Mouse (Mus musculus): ENCODE data around the gene Ccdc187. TPM values are rescaled to one million over a fixed set of nuclear protein-coding genes. Genes with fewer than 3 reads are reported as not detected.

Gene Ccdc187
- total RNA-seq, 2 experiments from 2014 or later = 0.59 to 1.5 TPM

- intact Hi-C loops (cut with DNase I) = no loop called here
- DNase-seq (ENCODE audit: low spot score in 2 of 2) = no peak
Measured at GRCm38 (mm10) chr2:26236681-26237289, 57.6 kb downstream of the Ccdc187 start.

- DNase-seq (ENCODE audit: low spot score in 2 of 2) = no peak
- intact Hi-C loops (cut with DNase I) = no loop called here
Measured at GRCm38 (mm10) chr2:26234771-26235170, 59.6 kb downstream of the Ccdc187 start.

GRCm38 (mm10) chr2:26234253-26234652, 60.1 kb downstream of the Ccdc187 start:
- intact Hi-C loops (cut with DNase I) = no loop called here
- DNase-seq (ENCODE audit: low spot score in 2 of 2) = no peak

DNA sequence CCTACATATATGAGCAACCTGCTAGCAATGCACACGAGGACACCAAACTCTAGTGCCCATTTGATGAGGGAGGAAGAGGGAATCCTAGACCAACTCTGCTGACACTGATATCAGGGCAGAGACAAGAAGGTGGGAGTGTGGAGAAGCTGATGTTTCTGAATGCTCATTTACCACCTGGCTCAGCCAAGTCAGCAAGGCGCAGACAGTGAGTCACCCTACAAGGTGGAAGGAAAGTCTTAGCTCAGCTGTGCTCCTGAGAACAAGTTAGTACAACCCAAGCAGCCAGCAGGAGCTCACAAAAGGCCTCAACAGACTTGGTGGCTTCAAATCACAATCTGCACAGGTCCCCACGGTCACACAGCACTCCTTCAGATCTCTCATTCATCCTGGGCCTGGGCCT, 63.0 kb downstream of the Ccdc187 start:
- DNase-seq (ENCODE audit: low spot score in 2 of 2) = no peak
- intact Hi-C loops (cut with DNase I) = no loop called here

DNA sequence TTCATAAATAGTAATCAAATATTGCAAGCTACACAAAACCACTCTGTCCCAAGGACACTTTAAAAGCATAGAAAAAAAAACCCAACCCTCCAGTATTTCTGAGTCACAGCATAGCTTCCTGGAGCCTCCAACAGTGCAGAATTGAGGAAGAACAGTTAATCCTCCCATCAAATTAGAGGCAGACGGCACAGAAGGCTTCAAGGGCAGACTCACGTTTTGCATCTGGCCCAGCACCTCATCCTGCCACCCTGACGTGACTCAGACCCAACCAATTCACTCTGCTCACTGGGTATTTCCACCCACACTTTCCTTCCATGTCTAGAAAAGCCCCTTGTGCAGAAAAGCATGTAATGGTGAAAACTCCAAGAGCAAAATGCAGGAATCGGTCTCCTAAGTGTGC, 64.1 kb downstream of the Ccdc187 start:
- intact Hi-C loops (cut with DNase I) = no loop called here
- DNase-seq (ENCODE audit: low spot score in 2 of 2) = no peak

DNA sequence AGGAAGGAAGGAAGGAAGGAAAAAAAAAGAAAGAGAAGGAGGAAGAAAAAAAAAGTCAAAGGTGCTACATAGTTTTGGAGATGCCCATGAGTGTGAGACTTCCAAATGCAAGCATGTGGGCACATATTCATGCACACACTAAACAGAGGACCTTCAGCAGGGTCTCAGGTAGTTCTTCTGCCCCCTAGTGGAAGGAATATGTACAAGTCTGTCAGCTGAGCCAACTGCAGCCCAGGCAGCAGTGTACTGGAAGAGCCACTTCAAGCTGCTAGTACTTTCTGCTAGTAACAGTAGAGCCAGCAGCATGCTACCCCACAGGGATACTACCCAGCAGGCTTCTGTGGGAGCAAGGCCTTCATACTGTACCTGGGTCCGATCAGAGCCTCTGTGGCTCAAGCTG, 66.6 kb downstream of the Ccdc187 start:
- peak; percentile 59 to 84 for DNase-seq (ENCODE audit: low spot score in 2 of 2)
- intact Hi-C loops (cut with DNase I) = loop anchor here (5.0 kb wide), 1 partner anchor 75 kb away; no protein-coding TSS in a partner anchor

DNA sequence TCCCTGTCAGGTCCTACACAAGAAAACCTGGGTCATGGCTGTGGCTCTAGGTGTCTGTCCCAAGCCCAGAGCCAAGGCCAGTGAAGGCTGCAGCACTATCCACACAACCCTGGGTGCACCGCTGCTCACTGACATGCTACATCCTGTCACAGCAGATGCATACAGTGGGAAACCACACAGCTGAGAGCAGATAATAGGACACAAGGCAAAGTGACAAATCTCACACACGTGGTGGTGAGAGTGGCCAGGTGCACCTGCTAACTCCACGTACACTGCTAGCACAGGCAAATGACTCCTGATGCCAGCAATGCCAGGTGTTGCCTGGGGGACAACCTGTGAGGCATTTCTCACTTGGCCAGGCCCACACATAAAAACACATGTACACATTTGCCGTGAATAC, 69.1 kb downstream of the Ccdc187 start:
- intact Hi-C loops (cut with DNase I) = loop anchor here (5.0 kb wide), 1 partner anchor 73 kb away; no protein-coding TSS in a partner anchor
- DNase-seq (ENCODE audit: low spot score in 2 of 2) = no peak

DNA sequence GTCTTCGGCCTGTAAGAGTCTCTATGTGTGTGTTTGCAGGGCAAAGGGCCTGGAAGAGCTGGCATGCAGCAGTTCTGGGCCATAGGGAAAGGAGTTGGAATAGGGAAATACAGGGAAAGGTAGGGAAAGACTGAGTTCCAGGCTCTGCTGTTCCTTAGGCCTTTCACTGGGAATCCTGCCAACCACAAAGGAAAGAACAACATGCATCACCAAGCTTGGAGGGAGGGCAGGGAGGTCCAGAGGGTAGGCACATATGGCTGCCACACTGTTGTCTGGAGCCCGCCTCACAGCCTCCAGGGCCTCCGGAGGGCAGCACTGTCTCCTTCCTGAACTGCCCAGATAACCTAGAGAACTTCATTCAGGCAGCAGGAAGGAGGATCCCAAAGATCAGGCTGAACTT, 70.4 kb downstream of the Ccdc187 start:
- no peak for DNase-seq (ENCODE audit: low spot score in 2 of 2)
- intact Hi-C loops (cut with DNase I) = no loop called here

GRCm38 (mm10) chr2:26214526-26214925, 79.8 kb downstream of the Ccdc187 start:
- DNase-seq (ENCODE audit: low spot score in 2 of 2) = peak in 1 of 2 experiments; percentile 12
- intact Hi-C loops (cut with DNase I) = no loop called here

DNA sequence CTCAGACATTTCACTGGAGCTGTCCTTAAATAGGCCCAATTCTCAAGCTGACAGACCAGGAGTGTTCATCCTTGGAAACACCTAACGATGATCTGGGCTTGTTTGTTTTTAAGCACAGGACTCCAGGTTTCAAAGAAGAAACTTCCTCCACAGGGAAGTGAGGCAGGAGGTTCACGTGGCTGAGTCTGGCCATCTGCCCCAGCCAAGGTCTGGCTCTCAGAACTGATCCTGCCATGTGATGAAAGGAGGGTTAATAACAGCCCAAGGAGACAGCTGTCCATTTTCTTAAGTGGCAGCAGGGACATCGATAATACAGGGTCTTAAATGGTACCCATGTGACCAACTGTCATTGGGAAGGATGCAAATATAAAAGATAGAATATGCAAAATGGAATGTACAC, 84.8 kb downstream of the Ccdc187 start:
- DNase-seq (ENCODE audit: low spot score in 2 of 2) = no peak
- intact Hi-C loops (cut with DNase I) = no loop called here

- peak; percentile 14 to 55 for DNase-seq (ENCODE audit: low spot score in 2 of 2)
- intact Hi-C loops (cut with DNase I) = no loop called here
Measured at GRCm38 (mm10) chr2:26208126-26208789, 86.1 kb downstream of the Ccdc187 start, which contains the start of gene Lhx3. Gene Lhx3, minus strand, starts transcription at chr2:26208289.

DNA sequence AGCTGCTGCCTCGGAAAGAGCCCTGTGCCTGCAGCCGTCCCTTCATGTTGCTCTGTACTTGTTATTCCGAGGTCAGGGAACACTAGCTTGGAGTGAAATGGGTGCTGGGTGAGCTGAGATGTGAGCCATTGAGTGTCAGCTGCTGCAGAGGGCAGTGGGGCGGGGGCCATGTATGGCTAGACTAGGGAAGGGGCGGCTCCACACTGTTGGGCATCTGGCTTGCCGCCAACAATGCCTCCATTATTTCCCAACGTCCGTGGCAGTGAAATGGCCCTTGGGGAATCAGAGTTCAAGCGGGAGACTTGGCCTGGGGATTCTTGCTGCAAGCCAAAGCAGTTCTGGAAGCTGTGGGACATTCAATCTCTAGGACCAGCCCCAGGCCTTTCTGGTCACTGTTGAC, 86.8 kb downstream of the Ccdc187 start:
- no peak for DNase-seq (ENCODE audit: low spot score in 2 of 2)
- intact Hi-C loops (cut with DNase I) = no loop called here

GRCm38 (mm10) chr2:26205761-26206160, 88.6 kb downstream of the Ccdc187 start:
- no peak for DNase-seq (ENCODE audit: low spot score in 2 of 2)
- intact Hi-C loops (cut with DNase I) = no loop called here

GRCm38 (mm10) chr2:26205126-26205525, 89.2 kb downstream of the Ccdc187 start:
- no peak for DNase-seq (ENCODE audit: low spot score in 2 of 2)
- intact Hi-C loops (cut with DNase I) = no loop called here

DNA sequence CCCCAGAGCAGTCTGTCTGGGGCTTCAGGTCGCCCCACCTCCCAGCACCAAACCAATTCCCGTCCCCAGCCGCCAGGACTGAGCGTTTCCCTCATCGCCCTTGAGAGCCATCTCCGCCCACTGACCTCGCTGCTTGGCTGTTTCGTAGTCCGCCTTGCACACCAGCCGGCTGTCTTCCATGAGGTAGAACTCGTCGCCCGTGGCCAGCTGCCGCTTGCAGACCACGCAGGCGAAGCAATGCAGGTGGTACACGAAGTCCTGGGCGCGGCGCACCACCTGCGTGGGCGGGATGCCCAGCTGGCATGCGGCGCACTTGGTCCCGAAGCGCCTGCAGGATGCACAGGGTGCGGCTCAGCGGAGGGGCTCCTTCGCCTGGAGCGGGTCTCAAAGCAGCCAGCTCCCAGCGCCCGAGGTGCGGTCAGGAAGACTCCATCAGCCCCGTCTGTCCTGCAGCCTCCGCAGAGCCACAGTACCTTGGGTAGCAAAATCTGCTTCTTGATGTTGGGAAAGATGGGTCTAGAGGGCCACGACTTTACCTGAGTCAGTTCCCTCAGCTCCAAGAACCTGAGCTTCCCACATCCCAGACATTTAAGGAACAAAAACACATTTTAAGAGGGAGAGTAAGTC, 91.4 kb downstream of the Ccdc187 start:
- DNase-seq (ENCODE audit: low spot score in 2 of 2) = peak; percentile 14 to 20
- intact Hi-C loops (cut with DNase I) = no loop called here

- intact Hi-C loops (cut with DNase I) = no loop called here
- no peak for DNase-seq (ENCODE audit: low spot score in 2 of 2)
Measured at GRCm38 (mm10) chr2:26201926-26202848, 92.2 kb downstream of the Ccdc187 start.

DNA sequence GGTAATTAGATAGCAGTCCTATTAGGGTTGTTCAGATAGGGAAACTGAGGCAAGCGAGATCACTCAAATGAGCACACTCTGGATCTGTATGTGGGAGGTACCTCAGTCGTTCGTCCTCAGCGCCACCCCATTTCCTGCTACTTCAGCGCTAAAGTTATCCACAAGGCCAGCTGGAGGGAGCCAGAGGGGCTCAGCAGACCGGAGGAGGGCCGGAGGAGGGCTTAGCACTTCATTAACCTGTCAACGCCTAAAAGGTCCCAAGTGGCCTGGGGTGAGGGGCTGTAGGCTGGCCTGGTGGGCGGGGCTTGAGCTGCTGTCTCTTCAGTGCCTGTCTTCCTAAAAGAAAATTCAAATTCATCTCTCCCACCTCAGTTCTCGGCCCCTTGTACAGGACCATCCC, 95.9 kb downstream of the Ccdc187 start:
- intact Hi-C loops (cut with DNase I) = no loop called here
- DNase-seq (ENCODE audit: low spot score in 2 of 2) = no peak

DNA sequence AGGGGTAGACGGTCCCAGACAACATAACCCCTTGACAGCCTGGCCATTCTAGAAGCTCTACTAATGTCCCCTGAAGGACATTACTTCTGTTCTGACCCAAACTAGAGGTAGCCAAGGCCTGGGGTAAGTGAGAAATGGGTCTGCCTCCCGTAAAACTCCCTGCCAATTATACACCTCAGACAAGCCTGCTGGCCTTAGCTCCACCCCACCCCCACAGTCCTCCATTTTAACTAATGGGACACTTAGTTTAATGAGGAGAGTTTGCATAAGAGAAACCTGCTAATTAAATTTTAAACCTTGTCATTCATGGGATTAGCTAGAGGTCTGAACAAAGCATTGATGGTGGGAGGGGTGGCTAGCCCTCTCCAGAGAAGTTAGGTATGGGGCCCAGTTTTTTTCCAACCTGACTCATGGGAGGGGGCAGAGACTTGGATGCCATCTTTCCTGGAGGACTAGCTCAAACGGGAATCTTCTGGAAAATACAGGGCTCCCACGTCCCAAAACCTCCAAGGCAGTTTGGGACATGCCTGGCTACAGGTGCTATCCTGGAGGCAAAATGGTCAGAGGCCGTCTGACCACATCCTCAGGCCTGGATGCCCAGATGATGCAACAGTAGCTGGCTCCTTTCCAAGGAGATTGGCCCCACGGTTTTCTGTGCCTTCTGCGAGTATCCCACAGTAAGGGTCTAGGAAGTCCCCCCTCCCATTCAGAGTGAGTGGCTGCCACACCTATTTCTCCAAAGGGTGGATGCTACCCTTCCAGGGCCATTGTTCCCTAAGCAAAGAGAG, 99.6 kb downstream of the Ccdc187 start:
- intact Hi-C loops (cut with DNase I) = no loop called here

More for the DNA sequence above, 99.6 kb downstream of the Ccdc187 start:
- DNase-seq (ENCODE audit: low spot score in 2 of 2) = no peak
